Mouse (Mus musculus) spleen, postnatal 14 days (tissue): Measurements from ENCODE around the gene Nyap1.

Experiments used
- DNase-seq, 2 experiments: peaks; one replicate each; pipeline ENCODE4 v3.0.0; 2021 to 2022; ENCODE audit warnings: low spot score in 2 of 2

Gene Nyap1

DNA sequence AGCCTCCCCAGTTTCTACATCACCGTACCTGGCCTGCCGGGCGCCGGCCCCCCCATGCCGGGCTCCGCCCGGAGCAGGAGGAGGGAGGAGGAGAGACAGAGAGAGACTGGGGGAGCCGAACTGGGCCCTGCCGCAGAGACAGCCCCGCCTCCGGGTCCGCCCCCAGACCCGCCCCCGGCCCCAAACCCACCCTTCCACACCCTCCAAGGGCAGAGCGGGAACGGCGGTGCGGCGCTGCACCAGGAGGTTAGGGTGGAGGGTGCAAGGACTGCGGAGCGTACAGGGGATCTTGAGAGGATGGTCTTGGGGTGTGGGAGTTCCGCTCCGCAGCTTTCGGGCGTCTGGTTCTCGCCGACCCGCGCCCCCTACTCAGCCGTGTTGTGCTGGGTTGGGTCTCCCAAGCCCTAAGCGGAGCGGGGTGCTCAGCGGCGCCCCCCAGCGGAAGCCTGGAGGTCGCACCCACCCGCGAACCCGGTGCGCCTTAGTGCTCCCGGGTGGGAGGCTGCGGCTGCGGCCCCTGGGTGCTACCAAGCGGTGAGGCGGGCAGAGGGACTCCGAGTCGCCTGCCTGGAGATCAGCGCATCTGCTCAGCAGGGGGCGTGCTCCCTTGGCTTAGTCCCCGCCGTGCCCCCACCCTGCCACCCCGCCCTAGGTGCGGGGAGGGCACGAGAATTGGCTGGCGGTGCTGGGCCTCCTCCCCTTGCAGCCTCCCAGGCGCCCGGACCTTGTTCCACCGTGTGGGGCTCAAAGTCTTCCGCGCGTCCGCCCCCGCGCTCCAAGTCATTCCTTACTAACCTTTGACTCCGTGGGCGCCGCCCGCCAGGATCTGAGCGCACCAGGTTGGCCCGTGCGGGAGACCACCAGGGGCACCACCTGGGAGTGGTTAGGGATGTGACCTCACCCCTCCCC, at the start of gene Nyap1:
Gene Nyap1 (minus strand): TSS at position 585 of the 909 bp plus-strand sequence.
- DNase-seq = peak; percentile 70 to 80

DNA sequence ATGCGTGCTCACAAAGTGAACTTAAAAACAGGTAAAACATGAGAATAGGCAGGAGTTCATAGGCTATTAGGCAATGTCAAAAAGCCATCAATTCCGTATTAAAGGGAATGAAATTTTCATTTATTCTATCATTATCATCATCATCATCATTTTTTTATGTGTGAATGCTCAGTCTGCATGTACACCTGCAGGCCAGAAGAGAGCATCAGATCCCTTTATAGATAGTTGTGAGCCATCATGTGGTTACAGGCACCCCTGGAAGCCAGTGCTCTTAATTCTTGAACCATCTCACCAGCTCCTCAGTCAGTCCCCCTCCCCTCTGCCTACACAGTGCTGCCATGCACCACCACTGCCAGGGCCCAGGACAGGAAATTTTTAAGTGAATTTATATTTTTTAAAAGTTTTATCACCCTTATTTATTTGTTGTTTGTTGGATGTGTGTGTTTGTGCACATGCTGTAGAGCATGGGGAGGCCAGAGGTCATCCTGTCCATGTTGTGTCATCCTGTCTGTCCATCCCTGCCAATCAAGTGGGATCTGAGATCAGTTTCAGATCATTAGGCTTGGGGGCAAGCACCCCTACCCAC, 47.6 kb upstream of the Nyap1 start:
- DNase-seq = no peak

DNA sequence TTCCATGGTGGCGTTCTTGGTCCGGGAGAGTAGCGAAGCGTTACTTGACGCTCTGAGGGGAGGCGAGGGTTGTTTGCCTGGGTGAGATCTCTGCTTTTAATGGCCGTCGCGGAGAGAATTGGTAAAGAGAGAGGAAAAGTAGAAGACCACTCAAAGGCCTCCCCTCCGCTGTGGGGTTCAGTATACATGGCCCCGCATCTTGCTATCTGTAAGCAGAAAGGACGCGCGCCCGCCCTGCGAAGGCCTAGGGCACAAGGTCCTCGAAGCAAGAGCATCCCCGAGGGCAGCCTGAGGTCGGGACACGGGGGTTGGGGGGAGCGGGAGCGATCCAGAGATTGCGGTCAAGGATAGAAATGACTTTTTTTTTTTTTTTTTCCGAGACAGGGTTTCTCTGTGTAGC, 46.8 kb upstream of the Nyap1 start:
- DNase-seq = no peak

DNA sequence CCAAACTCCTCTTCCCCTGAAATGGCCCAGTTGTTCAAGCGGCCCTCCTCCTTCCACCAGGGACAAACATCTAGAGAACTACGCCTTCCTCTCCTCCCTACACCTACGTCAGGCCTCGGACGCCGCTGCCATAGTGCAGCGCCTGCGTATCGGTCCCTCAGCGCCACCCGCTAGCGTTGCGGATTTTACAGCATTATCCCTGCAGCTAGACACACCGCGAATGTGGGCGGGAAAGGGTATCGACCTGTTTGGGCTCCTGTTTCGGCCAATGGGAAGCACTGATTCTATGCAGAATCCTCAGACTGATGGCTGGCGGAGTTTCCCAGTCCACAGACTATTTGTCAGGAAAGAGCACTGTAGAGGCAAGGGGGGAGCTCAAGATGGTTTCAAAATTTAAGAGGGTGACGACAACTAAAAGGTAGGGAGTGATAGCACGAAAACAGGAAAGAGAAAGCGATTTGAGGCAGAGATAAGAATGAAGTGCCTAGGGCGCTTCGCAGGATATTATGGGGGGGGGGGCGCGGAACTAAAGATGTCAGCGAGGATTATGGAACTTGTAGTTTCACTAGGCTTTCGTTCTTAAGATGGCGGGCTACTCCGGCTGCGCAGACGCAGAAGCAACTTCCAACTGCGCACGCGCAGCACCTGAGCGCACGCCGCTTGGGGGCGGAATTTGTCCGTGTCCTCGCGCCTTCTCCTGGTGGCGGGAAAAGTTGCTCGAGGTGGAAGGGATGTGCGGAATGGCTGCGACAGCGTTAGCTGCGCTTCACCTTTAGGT, 45.9 kb upstream of the Nyap1 start, which contains the start of the genes Mepce and Zcwpw1:
Gene Mepce (minus strand): TSS at position 505 of the 778 bp plus-strand sequence.
Gene Zcwpw1 (plus strand): TSS at position 648 of the 778 bp plus-strand sequence.
- peak; percentile 92 to 94 for DNase-seq

DNA sequence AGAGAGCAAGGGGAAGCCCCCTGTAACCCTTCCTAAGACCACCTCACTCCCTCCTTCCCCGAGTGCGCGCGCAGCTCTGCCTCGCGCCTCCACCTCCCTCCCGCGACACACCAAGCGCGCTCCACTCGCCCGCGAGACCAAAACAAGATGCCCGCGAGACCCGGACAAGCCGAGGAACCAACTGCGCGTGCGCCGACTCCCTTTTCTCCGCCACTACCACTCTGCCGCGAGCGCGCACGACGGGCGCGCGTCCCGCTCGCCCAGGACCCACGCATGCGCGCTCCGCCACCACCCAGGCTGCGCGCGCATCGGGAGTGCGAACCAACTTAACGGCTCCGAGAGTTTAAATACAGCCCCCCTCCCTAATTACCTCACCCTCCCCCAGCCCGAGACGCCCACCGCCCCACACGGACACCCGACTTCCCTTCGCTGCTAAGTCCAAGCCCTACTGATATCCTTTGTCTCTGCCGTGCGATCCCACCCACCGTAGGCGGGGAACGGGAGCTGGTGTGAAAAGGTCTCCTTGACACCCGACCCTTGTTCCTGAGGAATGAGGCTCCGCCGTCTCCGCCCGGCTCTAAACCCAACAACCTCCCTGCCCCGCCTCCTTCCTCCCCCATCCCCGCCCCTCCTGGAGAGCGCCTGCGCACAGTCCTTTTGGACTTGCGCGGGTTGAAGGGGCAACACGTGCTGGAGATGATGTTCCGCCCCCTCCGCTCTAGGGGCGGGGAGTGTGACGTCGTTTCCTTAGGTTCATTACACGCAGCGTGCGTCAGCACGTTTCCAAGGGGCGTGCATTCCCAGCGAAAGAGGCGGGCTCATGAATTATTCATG, 44.9 kb upstream of the Nyap1 start:
- DNase-seq = peak; percentile 97 to 98

DNA sequence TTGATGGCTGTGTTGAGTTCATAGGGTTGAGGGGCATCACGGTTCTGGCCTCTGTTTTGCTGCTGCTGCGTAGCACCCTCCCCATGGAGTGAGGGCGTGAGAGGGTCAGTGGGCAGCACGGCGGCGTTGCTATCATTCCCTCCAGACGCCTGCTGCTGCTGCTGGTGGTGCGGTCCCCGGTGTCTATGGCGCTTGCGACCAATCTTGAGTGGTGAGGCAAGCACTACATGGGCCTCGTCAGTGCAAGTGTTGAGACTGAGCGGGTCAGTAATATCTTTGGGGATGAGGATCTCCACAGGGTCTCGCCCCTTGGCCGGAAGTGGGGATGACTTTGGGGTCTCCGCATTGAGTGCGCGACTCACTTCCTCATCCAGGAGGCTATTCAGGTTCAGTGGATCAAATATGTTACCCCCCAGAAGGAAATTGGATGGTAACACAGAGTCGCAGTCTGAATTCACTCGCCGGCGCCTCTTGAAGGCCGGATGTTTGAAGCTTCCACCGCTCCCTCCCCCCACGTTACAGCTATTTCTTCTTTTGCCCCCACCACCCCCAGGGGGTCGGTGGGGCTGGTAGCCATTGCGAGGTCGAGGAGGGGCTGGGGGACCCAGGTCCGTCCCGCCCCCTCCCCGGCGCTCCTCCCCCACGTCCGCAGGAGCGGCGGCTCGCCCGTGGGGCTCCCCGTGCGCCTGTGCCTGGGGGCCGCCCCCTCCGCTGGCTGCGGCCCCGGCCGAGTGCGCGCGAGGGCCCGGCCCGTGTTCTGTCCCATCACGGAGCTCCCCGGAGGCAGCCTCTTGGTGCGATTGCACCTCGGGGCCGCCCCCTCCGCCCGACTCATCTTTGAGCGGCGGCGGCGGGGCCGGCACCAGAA, 44.0 kb upstream of the Nyap1 start:
- DNase-seq = peak in 1 of 2 experiments; percentile 63

DNA sequence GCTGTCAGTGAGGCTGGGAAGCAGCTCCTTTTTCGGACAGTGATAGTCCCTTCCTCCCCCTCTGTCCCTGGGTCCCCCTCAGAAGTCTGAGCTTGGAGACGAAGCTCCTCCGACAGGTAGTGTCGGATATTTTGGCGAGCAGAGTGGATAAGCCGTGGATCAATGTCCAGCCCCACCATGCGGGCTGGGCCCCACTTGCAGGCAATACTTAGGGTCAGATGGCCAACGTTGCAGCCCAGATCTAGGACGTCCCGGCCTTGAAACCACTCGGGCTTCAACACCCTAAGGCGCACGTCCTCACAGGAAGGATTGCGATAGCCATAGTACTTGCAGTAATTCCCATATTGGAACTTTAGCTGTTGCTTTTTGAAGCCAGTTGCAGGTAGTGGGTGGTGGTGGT, 43.1 kb upstream of the Nyap1 start:
- DNase-seq = no peak

DNA sequence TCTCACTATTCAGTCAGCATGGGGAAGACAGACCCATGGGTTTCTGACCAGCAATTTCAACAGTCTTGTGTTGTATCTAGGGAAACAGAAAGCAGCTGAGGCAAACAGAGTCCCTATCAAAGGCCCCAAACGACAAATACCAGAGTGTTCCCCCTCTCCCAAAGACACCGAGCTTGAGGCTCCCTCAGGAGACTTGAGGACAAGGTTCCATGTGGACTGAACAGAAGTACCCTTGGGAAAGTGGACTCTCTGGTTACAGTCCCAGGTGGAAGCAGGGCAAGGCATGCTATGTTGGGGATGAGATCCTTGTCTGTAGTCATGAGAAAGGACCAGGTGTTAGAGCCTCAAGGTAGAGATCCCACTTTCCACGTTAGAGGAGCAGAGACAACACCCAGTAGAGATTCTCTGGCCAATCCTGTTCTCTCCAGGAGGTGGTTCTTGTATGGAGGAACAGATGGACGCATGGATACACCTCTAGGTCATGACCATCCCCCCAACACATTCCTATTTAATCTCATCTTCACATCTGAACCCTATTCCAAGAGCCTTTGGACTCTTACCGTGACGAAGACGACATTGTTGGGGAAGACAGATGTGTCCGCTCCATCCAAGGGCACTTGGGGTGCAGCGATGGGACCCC, 42.6 kb upstream of the Nyap1 start:
- DNase-seq = no peak

DNA sequence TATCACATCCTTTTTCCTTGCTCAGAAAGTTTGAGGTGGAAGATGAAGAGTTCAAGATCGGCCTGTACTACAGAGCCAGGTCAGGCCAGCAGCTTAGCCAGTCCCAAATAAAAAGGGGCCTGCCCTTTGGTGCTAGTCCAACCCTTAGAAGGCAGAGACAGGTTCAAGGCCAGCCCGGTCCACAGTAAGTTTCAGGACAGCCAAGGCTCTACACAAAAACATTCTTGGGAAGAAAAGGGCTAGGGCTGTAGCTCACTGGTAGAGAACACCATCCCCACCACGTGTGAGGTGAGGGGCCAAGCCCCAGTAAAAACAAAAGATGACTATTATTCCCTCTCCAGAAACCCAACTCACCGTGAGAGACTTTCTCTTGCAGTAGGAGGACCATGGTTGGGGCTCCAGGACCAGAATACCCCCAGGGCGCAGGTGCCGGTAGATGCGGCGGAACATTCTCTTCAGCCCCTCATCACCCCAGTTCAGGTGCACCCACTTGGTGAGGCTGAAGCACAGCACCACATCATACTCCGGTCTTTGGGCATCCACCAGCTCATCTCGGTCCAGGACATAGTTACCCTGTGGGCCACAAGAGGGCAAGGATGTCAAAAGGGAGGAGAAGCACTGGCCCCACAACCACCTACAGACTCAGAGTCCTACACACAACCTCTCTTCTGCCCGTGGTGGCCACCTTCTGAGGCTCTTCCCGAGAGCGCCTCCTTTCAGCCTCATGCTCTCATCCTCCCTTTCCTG, 41.5 kb upstream of the Nyap1 start:
- DNase-seq = no peak

DNA sequence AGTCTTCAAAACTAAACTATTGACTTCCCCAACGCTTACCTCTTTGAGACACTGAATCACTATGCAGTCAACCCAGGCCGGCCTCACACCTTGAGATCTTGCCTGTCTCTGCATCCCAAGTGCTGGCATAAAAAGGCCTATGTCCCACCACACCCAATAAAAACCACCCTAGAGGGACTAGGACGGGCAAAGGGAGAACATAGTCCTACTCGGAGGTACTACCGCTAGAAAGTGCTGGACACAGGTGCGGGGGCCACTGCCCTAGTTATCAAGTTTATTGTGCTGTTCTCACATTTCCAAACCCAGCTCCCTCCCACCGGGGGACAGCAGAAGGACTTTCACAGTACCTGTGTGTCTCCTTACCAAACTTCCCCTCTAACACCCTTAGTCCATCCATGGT, 40.3 kb upstream of the Nyap1 start:
- no peak for DNase-seq

DNA sequence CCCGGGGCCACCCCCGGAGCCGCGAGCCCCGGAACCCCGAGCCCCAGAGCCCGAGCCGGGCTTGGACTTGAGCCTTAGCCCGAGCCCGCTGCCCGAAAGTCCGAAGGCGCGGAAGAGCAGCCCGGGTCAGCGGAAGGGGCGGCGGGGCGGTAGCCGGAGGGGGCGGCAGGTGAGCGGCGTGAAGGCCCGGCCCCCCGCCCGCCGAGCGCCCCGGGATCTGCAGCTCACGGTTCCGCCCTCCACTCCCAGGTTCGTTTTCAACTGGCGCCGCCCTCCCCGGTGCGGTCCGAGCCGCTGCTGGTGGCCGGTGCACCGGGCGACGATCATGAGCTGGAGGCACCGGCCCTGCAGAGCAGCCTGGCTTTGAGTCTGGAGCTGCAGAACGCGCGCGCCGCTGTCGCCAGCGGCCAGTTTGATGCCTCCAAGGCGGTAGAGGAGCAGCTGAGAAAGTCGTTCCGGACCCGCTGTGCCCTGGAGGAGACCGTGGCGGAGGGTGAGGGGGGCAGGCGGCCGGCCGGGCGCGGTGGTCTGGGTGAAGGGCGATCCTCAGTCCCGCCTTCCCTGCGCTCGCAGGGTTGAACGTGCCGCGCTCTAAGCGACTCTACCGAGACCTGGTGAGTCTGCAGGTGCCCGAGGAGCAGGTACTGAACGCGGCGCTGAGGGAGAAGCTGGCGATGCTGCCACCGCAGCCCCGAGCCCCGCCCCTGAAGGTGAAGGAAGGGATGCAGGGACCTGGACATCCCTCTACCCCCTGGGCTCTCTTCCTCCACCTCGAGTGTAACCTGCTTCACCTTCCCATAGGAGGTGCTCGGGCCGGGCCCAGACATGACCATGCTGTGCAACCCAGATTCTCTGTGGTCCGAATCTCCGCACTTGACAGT, 37.9 kb upstream of the Nyap1 start:
- DNase-seq = peak; percentile 32 to 41

DNA sequence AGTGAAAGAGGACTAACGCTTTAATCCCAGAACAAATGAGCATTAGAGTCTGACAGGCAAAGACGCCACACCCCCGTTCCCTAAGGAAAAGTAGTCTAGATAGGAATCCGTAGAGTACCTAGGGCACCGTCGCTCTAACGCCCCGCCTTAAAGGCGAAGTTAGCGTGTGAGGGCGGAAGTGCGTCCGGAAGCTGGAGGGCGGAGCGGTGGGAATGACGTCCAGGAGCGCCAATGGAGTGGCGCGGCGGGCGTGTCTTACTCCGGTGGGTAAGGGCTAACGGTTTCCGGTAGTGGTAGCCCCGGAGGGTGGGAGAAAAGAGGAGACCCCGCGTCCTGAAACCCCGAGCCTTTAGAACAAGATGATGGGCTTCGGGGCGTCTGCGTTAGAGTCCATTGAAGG, 37.2 kb upstream of the Nyap1 start, which contains the start of gene Ppp1r35:
Gene Ppp1r35 (plus strand): TSS at position 215 of the 400 bp plus-strand sequence.
- DNase-seq = peak; percentile 91 to 92

DNA sequence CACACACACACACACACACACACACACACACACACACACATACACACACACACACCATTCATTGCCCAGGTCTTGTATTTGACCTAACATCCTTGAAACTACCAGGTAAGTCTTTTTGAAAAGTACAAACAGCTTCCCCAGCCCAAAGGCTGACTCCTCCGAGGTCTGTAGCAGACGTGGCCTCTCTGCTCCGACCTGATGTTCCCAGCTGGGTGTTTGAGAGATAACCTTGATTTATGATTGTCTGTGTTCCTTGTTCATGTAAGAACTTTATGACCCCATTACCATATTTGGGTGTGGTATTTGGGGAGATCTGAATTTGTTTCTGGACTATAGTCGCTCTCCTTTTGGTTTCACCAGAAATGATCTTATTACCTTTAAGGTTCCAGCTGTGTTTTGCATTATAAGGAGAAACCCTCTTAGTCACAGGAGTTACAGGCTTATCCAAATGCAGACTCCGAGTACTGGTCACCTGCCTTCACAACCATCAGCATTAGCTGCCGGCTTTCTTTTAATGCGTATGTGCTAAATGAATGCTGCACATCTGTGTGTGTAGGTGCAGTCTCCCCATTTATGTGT, 35.9 kb upstream of the Nyap1 start:
- DNase-seq = no peak

DNA sequence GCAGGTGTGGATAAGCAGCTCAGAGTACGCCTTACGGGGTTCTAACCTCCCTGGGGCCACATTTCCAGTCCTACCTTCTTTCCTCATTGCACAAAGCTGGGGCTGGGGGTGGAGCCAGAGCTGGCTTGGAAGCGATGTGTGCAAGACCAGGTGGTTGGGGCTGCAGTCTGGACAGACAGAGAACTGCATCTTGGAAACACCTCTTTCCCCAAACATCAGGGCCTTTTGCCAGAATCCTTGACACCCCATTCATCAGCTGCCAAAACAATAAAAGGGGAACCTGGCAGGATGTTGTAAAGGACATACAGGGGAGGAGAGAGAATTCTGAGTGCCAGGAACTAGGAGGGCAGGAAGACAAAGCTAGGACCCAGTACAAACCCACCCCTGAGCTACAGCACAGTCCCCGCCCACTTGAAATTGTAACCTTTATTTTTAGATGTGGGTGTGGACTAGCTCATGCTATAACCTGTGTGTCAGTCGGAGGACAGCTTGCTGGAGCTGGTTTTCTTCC, 35.1 kb upstream of the Nyap1 start:
- no peak for DNase-seq

DNA sequence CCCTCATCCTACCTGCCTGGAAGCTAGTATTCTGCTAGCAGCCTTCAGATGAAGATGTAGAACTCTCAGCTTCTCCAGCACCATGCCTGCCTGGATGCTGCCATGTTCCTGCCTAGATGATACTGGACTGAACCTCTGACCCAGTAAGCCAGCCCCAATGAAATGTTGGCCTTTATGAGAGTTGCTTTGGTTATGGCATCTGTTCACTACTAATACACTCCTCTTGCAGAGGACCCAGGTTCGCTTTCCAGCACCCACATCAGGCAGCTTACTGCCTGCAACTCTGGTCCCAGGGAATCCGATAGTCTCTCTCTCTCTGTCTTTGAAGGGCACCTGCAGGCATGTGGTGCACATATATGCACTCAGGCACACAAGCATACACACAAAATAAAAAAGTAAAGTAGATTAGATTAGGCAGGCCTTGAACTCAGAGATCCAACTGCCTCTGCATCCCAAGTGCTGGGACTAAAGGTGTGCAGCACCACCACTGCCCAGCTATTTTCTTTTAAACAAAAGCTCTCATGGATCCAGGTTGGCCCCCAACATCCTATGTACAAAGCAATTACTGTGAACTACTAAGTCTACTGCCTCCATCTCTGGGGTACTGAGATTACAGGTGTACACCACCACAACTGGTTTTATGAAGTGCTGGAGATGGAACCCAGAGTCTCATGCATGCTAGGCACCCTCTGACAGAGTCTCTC, 34.3 kb upstream of the Nyap1 start:
- DNase-seq = no peak

DNA sequence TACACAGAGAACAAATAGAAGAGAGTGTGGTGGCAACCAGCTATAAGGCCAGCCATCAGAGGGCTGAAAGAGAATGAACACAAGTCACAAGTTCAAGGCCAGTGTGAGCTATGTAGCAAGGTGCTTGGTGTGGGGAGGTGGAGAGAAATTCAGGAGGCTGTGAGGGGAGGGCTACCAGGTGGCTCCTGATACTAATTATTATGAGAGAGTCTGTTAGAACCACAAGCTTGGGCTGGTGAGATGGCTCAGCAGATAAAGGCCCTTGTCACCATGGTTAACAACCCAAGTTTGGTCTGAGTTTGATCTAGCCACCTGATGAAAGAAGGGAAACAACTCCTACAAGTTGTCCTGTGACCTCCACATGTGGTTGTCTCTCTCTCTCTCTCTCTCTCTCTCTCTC, 31.3 kb upstream of the Nyap1 start:
- no peak for DNase-seq

DNA sequence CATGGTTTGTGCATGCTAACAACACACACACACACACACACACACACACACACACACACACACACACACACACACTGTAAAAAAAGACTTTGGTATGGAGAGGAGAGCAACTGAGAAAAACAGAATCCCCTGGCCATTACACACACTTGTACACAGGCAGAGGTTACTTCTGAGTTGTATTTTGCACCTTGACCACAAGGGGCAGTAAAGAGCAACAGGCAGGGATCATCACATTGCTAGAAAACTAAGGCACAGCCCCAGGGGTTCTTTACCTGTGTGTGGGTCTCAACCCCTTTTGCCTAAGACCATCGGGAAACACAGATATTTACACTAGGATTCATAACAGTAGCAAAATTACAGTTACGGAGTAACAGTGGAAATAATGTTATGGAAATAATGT, 29.3 kb upstream of the Nyap1 start:
- no peak for DNase-seq
